Mouse (Mus musculus): ENCODE data around the gene Nat8f3. TPM values are rescaled to one million over a fixed set of nuclear protein-coding genes. Genes with fewer than 3 reads are reported as not detected.

The Nat8f3 gene
- polyA plus RNA-seq (2012) = not detected in 2 replicates

GRCm38 (mm10) chr6:85765532-85765931 is at the start of gene Nat8f3:
Gene Nat8f3 (minus strand): TSS chr6:85765754.

GRCm38 (mm10) chr6:85713105-85713504 is 52.4 kb downstream of the Nat8f3 start, which contains the start of gene Nat8f7:
Gene Nat8f7 (minus strand): TSS chr6:85713205.

Other genes with a start within 250 kb of the Nat8f3 start
- 1.1 and 1.7 TPM in 2 replicates for gene Alms1, start 178.2 kb downstream of the Nat8f3 start, polyA plus RNA-seq (2012)
- not detected in 2 replicates for gene Nat8f7, start 52.5 kb downstream of the Nat8f3 start, polyA plus RNA-seq (2012)
- gene Nat8f6, start 55.2 kb upstream of the Nat8f3 start, polyA plus RNA-seq (2012) = not detected in 2 replicates
- not detected in 2 replicates for gene Nat8f5, start 55.2 kb upstream of the Nat8f3 start, polyA plus RNA-seq (2012)
- not detected in 2 replicates for gene Nat8, start 66.3 kb upstream of the Nat8f3 start, polyA plus RNA-seq (2012)
- gene Nat8f2, start 103.4 kb upstream of the Nat8f3 start, polyA plus RNA-seq (2012) = not detected in 2 replicates
- not detected in 2 replicates for gene Nat8f4, start 139.1 kb upstream of the Nat8f3 start, polyA plus RNA-seq (2012)
- gene Tprkb, start 146.1 kb upstream of the Nat8f3 start, polyA plus RNA-seq (2012) = 2.8 and 4.1 TPM in 2 replicates
- gene Nat8f1, start 149.9 kb upstream of the Nat8f3 start, polyA plus RNA-seq (2012) = 0.62 and 0.83 TPM in 2 replicates
- gene Dusp11, start 195.9 kb upstream of the Nat8f3 start, polyA plus RNA-seq (2012) = 47.7 and 51.9 TPM in 2 replicates

Data from megakaryocyte-erythroid progenitor cell, adult 5 weeks (primary cell).